Mouse (Mus musculus): ENCODE data around the gene Mptx2.
A peak's percentile ranks its signal among the peaks of the same experiment; 100 is the strongest.
"Not testable (repeated sequence)": the region's sequence is repeated elsewhere in the genome, so short reads cannot be mapped to it uniquely, and the experiment has no call there.

Mptx2 gene

DNA sequence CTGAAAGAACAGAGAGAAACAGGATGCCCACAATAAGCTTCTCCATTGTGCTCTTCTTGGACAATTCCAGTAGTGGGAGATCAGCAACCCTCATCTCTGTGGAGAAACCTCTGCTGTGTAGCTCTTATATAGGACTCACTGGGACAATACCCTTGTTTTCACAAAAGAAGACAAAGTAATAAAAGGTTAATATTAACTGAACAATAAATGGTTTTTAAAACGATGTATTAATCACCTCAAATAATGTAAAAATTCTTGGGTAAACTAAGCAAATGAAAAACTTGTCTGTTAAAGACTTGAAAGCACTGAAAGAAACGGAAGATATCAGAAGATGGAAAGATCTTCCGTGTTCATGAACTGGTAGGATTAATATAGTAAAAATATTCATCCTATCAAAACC, at the start of gene Mptx2:
Gene Mptx2 (minus strand): TSS at position 101 of the 400 bp plus-strand sequence.
- DNase-seq (ENCODE audit: low read depth, low spot score): no peak

DNA sequence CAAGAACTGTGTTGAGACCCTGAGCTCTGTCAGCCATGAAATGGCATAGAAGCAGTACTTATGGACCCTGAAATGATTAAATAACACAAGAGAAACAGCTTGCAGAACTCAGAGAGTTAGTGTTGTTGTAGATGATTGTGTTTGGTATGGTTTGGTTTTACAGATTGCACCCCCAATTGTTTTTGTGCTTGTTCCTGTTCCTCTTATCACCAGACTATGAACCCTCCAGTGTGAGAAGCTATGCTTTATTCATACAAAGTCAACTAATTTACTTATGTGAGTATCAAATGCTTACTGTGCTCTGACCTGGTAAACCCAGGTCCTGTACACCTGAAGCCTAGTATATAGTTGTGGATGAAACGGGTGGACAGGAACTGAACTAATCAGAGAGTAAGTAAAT, 49.0 kb upstream of the Mptx2 start:
- DNase-seq (ENCODE audit: low read depth, low spot score): no peak

DNA sequence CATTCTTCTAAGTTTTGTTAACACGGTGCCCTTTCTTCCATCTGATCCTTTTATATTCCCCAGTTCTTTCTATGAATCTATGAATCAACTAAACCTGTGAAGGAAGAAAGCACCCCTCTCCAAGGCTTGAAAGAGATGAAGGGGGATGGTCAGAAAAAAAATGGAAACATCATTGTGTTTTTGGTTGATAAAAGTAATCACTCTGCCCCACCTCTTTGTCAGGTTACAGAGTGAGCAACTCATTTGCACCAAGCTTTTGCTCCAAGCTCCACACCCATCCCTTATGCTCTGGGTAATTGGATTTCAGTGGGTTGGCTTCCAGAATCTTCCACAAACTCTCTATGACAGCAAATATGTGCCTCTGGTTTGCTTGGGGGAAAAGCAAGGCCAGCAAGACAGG, 47.8 kb upstream of the Mptx2 start:
- no peak for DNase-seq (ENCODE audit: low read depth, low spot score)

DNA sequence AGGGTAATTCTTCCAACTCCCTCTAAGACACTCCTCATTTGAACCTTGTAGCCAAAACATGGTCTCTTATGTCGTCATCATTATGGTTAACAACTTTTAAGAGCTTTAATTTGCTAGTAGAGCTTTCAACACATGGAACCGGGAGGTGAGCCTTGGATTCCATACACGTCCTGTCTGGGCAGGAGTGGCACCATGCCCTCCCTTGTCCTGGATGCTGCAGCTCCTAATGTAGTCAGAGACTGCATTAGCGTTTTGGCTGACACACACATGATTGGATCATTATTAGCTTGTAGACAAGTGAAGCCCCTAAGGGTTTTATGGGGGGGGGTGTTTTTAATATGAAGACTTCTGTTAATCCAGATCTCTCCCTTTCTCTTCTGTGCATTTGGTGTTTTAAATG, 47.4 kb upstream of the Mptx2 start:
- DNase-seq (ENCODE audit: low read depth, low spot score): no peak

DNA sequence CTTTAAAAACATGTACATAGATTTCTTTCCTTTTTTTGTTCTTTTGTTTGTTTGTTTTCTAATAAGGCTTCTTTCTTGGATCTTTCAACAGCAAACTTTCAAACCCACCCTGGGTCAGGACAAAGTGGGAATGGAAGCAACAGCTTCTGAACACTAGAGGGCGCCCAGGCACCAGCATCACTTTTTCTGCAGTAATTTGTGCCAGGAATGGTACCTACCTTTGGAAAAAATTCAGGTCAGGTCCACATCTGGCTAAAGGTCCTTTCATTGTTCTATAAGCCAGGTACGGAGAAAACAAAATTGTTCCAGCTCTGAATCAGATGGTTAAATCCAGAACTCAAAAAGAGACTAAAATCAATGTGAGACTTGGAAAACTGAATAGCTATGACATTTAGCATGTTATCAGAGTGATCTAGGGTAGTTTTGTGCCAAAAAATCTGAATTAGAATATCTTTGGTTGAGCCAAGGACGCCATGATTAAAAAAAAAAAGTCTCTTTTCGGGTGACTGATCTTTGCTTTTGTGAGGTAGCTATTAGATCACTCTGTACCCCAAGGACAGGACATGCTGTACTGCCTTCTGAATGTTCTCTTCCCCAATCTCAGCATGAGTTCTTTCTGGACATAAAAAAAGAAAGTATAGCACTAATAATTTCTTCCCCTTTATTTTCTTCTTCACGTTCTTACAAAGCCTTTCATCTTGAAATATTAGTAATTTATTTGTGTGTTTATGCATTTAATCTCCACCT, 46.4 kb upstream of the Mptx2 start:
- DNase-seq (ENCODE audit: low read depth, low spot score): peak; percentile 50

DNA sequence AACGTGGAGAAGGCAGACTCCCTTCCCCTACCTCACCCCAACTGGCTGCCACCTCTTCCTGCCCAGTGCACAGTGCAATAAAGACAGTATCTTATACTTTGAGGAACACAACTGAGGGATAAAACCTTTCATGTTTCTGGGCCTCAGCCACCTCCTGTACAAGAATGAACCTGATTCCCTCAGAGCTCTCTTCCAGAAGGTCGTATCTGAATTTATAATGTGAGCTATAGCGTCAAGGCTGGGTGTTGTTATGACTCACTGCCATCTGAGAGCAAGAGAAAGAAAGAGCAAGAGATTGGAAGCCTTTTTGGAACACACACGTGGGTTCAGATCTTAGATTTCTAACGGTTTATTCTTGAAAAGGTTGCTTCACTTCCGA, 44.7 kb upstream of the Mptx2 start:
- DNase-seq (ENCODE audit: low read depth, low spot score): no peak

DNA sequence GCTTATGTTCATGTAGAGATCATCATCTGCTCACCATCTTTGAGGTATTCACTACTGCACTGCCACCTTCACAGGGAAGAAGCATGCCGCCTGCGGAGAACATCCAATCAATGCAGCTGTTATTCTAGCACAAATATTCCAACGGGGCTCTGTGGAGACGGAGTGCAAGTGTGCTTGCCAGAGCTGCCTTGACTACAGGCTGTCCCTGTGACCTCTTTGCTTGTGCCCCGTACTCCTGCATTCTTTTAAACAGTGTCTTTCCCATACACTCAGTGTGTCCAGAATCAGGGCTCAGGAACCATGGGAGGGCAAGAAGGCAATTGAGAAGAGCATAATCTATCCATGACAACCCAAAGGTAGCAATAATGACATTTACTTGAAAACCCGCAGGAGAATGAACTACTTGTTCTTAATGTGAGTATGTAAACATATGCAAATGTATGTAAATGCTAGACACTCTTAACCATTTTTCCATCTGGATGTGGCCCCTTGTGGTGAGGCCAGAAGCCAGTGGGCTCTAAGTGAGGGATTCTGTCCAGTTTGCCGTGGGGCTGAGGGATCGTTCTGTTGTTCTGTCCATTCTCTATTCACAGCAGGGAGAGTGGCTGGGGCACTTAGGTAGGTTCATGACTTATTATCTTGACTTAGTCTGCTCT, 44.1 kb upstream of the Mptx2 start:
- DNase-seq (ENCODE audit: low read depth, low spot score): peak; percentile 84

DNA sequence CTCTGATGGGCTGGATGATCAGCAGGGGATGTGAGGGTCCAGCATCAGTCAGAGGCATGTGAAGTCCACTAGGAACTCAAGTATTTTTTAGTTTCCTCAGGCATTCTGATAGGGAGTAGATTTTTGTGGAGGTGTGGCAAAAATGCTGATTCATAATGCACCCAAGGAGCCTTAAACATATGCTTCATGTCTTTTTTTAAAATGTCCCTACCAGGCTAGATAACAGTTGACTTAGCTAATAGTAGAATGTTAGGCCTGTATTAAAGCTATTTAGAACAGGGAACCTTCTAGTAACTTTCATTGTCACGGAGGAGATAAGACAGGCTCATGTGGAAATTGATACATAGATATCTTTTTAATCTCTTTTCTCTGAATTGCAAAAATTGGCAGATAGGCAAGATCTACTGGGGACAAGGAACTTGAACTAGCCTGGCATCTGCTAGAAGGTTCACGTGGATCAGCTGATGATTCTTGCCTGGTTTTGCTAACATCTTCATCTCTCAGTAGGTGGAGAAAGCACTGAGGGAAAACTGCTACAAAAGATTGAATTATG, 40.4 kb upstream of the Mptx2 start:
- no peak for DNase-seq (ENCODE audit: low read depth, low spot score)

DNA sequence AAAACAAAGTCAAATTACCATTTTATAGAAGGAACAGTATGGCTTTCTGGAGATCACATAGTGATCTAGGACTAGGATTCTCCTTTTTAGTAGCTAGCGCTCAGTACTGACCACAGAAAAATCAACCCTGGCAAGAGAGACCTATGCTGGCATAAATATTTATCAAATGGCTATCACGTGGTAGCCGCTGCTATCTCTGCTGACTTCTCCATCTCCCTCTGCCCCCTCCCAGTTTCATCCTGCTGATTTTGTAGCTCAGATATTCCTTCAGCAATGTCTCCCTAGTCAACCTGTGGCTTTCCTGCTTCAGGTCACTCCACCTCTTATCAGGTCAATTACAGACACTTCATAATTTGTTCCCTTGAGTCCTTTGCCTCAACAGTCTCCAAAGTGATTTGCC, 38.1 kb upstream of the Mptx2 start:
- DNase-seq (ENCODE audit: low read depth, low spot score): no peak

DNA sequence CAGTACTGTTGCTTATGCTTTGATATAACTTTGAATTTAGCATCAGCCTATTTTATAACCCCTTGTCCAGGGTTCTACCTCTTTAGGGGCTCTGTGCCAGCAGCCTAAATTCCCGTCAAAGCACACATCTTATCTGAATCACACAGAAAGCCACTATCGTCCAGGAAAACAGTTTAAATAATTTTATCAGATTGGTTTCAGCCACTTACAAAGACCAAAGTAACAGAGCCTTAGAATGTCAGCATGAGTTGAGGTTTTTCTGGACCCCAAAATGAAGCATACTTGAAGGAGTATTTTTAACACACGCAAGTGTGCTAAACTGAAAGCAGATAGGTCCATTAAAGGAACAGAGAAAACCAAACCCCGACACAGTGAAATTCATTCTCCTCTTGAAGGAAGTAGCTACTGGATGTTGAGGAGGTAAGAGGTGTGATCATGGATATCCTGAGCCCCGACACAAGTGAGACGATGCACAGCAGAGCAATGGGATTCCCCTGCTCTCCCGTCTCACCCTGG, 36.0 kb upstream of the Mptx2 start:
- not testable (repeated sequence) for DNase-seq (ENCODE audit: low read depth, low spot score)

DNA sequence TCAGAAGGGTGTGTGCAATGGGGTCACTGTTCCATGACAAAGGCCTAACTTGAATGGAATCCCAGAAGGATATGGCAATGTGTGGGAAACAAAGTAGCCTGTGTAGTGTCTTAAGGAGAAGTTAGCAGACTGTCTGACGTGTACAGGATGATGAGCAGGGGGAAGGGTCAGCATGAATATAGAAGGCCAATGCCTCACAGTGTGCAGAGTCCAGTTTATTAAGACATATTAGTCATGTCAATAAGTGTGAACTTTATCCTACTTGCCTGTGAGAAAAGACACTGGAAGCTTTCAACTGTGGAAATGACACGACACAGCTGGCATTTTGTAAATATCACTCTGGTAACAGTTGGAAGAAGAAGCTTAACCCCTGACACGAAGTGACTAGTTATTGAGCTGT, 25.2 kb upstream of the Mptx2 start:
- not testable (repeated sequence) for DNase-seq (ENCODE audit: low read depth, low spot score)

DNA sequence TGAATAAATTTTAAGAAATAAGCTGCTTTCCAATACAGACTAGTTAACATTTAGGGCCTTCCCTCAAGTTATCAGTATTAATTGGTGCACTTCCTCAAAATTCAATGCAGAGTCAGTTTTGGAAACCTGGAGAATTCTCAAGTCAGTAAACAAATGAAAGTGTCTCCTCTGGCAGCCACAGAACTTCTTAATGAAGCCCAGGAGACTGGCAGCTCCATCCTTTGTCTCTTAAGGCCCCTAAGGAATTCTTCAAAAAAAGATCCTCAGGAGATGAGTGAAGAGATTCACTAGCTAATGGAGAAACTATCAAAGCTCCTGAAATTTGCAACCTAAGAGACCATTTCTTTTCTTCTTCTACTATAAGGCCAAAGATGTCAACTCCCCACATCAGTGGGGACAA, 11.9 kb downstream of the Mptx2 start, which contains the start of gene Olfr418:
Gene Olfr418 (plus strand): TSS at position 301 of the 400 bp plus-strand sequence.
- no peak for DNase-seq (ENCODE audit: low read depth, low spot score)

DNA sequence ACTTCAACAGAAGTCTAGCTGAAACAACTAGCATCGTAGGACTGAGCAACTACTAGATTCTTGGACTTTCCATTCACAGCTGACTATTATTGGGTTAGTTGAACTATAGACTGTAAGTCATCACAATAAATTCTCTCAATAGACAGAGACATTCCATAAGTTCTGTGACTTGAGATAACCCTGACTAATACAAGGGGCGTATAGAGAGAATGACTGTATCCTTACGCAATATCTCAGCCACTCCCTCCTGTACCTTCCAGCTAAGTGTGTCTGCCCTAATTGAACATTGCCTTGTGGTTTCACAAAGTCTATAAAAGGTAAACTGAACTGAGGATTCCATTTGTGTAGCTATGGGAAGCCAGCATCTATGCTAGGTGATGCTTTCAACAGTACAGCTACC, 27.7 kb downstream of the Mptx2 start:
- DNase-seq (ENCODE audit: low read depth, low spot score): no peak

DNA sequence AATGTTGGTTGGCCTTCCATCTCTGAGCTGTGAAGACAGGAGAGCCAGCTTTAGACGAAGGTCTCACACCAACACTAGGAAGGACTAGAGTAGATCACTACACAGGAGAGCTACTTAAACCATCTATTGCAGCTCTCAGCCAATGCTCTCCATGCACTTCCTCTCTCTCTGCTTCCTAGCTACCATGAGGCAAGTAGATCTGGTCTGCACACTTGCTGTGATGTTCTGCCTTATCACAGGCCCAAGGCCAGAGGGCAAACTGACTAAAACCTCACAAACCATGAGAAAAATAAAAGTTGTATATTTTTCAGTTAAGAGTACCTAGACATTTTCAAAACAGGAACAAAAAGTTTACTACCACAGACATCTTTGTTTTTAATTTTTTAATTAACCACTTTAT, 40.6 kb downstream of the Mptx2 start:
- not testable (repeated sequence) for DNase-seq (ENCODE audit: low read depth, low spot score)

DNA sequence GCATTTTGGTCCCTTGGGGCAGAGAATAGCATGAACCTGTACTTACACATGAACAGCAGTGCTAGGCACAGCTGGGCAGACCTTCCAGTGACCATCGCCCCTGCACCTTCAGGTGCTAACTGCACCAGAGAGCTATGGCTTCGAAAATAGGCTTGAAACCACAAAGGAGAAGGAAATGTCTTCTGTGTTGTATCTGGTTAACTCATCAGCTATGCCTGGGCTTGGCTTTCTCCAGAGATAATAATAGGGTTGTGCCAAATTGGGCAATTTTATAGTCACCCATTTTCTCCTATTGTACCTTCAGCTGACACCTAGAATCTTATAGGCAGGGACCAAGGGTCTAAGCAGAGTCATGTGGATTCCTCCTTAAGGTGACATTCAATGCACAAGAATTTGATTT, 50.5 kb downstream of the Mptx2 start, which contains the start of gene Fcer1a:
Gene Fcer1a (minus strand): TSS at position 134 of the 400 bp plus-strand sequence.
- DNase-seq (ENCODE audit: low read depth, low spot score): no peak

Measured in ZHBTc4 (cell line).